Mouse (Mus musculus) lung, embryonic 15.5 days (tissue): ENCODE measurements around the gene Zfp719. TPM values are rescaled to one million over a fixed set of nuclear protein-coding genes. Genes with fewer than 3 reads are reported as not detected.

Source experiments
- ATAC-seq: fragments of 200-750 bp; cut with Nextera tagmentation; 2 replicates; pipeline ENCODE4 v1.8.0; 2017; ENCODE audit warnings: moderate number of reproducible peaks, borderline replicate concordance; ENCODE audit not compliant: low FRiP score, low TSS enrichment; ENCODE audit errors: extremely low read depth
- H3K27ac ChIP-seq: fragments of 300-500 bp; sonication (generic); 2 replicates; pipeline ENCODE4 v1.5.1; 2015; ENCODE audit warnings: moderate library complexity, mild to moderate bottlenecking, inconsistent platforms
- H3K27me3 ChIP-seq: fragments of 300-500 bp; sonication (generic); 2 replicates; pipeline ENCODE4 v1.6.1; 2015; ENCODE audit warnings: inconsistent platforms
- H3K36me3 ChIP-seq: fragments of 300-500 bp; sonication (generic); 2 replicates; pipeline ENCODE4 v1.6.1; 2015; ENCODE audit warnings: inconsistent platforms
- H3K4me1 ChIP-seq: fragments of 300-500 bp; sonication (generic); 2 replicates; pipeline ENCODE4 v1.6.1; 2015; ENCODE audit warnings: inconsistent platforms
- H3K4me2 ChIP-seq: fragments of 300-500 bp; sonication (generic); 2 replicates; pipeline ENCODE4 v1.6.1; 2015; ENCODE audit warnings: inconsistent platforms, mild to moderate bottlenecking, moderate library complexity
- H3K4me3 ChIP-seq: fragments of 300-500 bp; sonication (generic); 2 replicates; pipeline ENCODE4 v1.5.1; 2015; ENCODE audit warnings: mild to moderate bottlenecking, inconsistent platforms
- H3K9ac ChIP-seq: fragments of 300-500 bp; sonication (generic); 2 replicates; pipeline ENCODE4 v1.6.1; 2015; ENCODE audit warnings: inconsistent platforms
- H3K9me3 ChIP-seq: fragments of 300-500 bp; sonication (generic); 2 replicates; pipeline ENCODE4 v1.6.1; 2016; ENCODE audit warnings: inconsistent platforms
- WGBS: fragments of 180-500 bp; shearing (Covaris S2); methylation state at CpG from one replicate; pipeline ENCODE4 v1.1.7; 2015; 5-methylcytosine and 5-hydroxymethylcytosine counted together
- polyA plus RNA-seq: library from polyadenylated mRNA; unstranded; fragments of >200 nt; fragmentation: Nextera tagmentation; extraction: Ambion mirVana; gene quantifications from 2 replicates; pipeline ENCODE4 v1.2.1, GENCODE M21; 2015

Gene Zfp719
- polyA plus RNA-seq, 1 experiment from 2014 or later, result 13.5 TPM

- Histone ChIP-seq H3K4me1 (no peaks in the 10 kb centered on the region), H3K9me3 (no peaks in the 10 kb centered on the region), H3K9ac (no peak overlapping the region), H3K4me2 (no peak overlapping the region), H3K4me3 (no peak overlapping the region), H3K27ac (no peak overlapping the region; the same call in 1 of the 2 replicates), H3K36me3 (no peaks in the 10 kb centered on the region), H3K27me3 (no peaks in the 10 kb centered on the region)
- 10% methylated on average over 1 of the region's 1 CpGs for WGBS
- no peak for ATAC-seq
Measured at GRCm38 (mm10) chr7:43556901-43557300, 22.5 kb upstream of the Zfp719 start.

GRCm38 (mm10) chr7:43562006-43562633 is 17.3 kb upstream of the Zfp719 start, which contains the start of gene Zfp658:
TSS of gene Zfp658 (plus strand) at chr7:43562256.
- Histone ChIP-seq H3K36me3 (peaks cover 13% of the 10 kb centered on the region), H3K4me1 (peaks cover 10% of the 10 kb centered on the region), H3K4me3 (peak within 1 kb of the TSS; percentile 64), H3K27ac (peak within 1 kb of the TSS; percentile 87), H3K9ac (peak within 1 kb of the TSS; percentile 69), H3K9me3 (no peaks in the 10 kb centered on the region), H3K4me2 (peak within 1 kb of the TSS; percentile 72), H3K27me3 (no peaks in the 10 kb centered on the region)
- ATAC-seq, result peak; percentile 85
- WGBS, result 0% methylated on average over 27 of the region's 27 CpGs

DNA sequence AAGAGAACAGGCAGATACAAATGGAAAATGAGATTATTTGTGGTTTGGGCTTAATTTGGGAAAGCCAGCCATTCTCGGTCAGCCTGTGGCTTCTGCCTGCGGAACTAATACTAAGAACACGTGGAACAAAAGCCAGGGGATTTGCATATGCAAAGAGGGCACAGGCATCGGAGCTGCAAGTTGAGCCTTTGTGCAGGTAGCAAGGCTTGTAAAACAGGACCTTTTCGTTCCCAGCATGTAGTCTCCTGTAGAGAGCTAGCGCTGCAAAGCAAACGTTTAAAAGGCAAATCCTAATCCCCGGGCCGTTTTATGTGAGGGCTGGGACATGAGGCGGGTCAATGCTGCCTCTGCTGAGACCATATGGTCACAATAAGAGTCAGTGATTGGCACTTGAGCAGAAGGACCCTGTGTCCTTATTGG is 16.7 kb upstream of the Zfp719 start:
- Histone ChIP-seq H3K4me3 (peak overlapping the region; percentile 64), H3K4me2 (peak overlapping the region; percentile 72), H3K9me3 (no peaks in the 10 kb centered on the region), H3K27ac (peak overlapping the region; percentile 87), H3K27me3 (no peaks in the 10 kb centered on the region), H3K36me3 (peaks cover 19% of the 10 kb centered on the region), H3K4me1 (peaks cover 10% of the 10 kb centered on the region), H3K9ac (peak overlapping the region; percentile 69)
- WGBS, result under 1% methylated on average over 10 of the region's 10 CpGs
- ATAC-seq, result no peak

- Histone ChIP-seq H3K27me3 (no peaks in the 10 kb centered on the region), H3K27ac (no peak overlapping the region), H3K9ac (peak overlapping the region; percentile 69), H3K4me1 (peaks cover 10% of the 10 kb centered on the region), H3K4me2 (peak overlapping the region; percentile 72), H3K36me3 (peaks cover 25% of the 10 kb centered on the region), H3K4me3 (peak overlapping the region; percentile 64), H3K9me3 (no peaks in the 10 kb centered on the region)
- ATAC-seq, result no peak
- WGBS, result 39% methylated on average over 6 of the region's 6 CpGs
Measured at GRCm38 (mm10) chr7:43563300-43563699, 16.1 kb upstream of the Zfp719 start.

DNA sequence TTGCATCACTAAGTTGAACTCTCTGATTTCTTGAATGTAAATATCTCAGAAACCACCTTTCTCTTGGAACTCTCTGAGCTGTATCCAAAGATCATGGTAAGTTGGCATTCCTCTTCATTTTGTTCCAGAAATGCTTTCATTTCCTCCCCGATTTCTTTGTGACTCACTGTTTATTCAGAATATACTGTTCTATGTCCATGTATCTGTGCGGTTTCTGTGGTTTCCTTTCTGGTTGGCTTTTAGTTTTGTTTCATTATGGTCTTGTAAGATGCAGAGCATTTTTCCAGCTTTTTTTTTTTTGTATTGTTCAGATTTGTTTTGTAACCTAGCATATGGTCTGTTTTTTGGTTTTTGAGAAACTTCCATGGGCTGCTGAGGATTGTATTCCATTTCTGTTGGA is 8.2 kb upstream of the Zfp719 start:
- H3K4me3 ChIP-seq, result no peak overlapping the region
- no peak for ATAC-seq
- no peaks in the 10 kb centered on the region for H3K27me3 ChIP-seq
- no peak overlapping the region for H3K9ac ChIP-seq
- no peak overlapping the region for H3K27ac ChIP-seq
- no peak overlapping the region for H3K4me2 ChIP-seq
- no peaks in the 10 kb centered on the region for H3K4me1 ChIP-seq
- H3K36me3 ChIP-seq, result peaks cover 73% of the 10 kb centered on the region
- H3K9me3 ChIP-seq, result no peaks in the 10 kb centered on the region
- WGBS, result 85% methylated on average over 2 of the region's 2 CpGs

DNA sequence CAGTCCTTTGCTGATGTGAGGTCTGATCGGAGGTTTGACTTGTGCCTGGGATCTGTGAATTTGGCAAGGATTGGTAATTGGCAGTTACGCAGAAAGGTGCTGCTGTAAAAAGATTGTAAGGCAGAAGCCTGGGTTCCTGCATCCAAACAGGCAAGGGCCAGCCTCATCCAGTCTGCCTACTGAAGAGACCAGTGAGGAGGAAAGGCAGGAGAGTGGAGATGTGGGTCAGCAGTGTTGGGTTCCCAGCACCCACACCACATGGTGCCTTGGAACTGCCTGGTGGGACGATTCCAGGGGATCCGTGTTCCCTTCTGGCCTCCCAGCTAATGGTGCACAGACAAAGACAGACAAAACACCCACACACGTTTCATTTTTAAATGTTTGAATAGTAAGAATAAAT is 1.1 kb downstream of the Zfp719 start:
- peak overlapping the region; percentile 79 for H3K9ac ChIP-seq
- H3K4me3 ChIP-seq, result peak overlapping the region; percentile 86
- H3K27me3 ChIP-seq, result no peaks in the 10 kb centered on the region
- H3K27ac ChIP-seq, result no peak overlapping the region
- peaks cover 10% of the 10 kb centered on the region for H3K4me1 ChIP-seq
- no peaks in the 10 kb centered on the region for H3K9me3 ChIP-seq
- WGBS, result 53% methylated on average over 5 of the region's 5 CpGs
- peaks cover 17% of the 10 kb centered on the region for H3K36me3 ChIP-seq
- peak overlapping the region; percentile 63 for H3K4me2 ChIP-seq
- ATAC-seq, result no peak

- no peak for ATAC-seq
- Histone ChIP-seq H3K4me3 (no peak overlapping the region), H3K4me2 (no peak overlapping the region), H3K4me1 (peaks cover 10% of the 10 kb centered on the region), H3K9ac (no peak overlapping the region), H3K9me3 (no peaks in the 10 kb centered on the region), H3K27me3 (no peaks in the 10 kb centered on the region), H3K27ac (no peak overlapping the region), H3K36me3 (peaks cover 59% of the 10 kb centered on the region)
- 87% methylated on average over 5 of the region's 5 CpGs for WGBS
Measured at GRCm38 (mm10) chr7:43584790-43585189, 5.4 kb downstream of the Zfp719 start.

- Histone ChIP-seq H3K36me3 (no peaks in the 10 kb centered on the region), H3K4me3 (no peak overlapping the region), H3K4me2 (no peak overlapping the region), H3K9me3 (no peaks in the 10 kb centered on the region), H3K4me1 (0 out of 2 replicates have a peak, but pooled peaks cover 5% of the 10 kb centered on the region), H3K27ac (no peak overlapping the region), H3K9ac (no peak overlapping the region), H3K27me3 (no peaks in the 10 kb centered on the region)
- no peak for ATAC-seq
- WGBS, result 27% methylated on average over 5 of the region's 5 CpGs
Measured at GRCm38 (mm10) chr7:43601884-43602283, 22.5 kb downstream of the Zfp719 start.

DNA sequence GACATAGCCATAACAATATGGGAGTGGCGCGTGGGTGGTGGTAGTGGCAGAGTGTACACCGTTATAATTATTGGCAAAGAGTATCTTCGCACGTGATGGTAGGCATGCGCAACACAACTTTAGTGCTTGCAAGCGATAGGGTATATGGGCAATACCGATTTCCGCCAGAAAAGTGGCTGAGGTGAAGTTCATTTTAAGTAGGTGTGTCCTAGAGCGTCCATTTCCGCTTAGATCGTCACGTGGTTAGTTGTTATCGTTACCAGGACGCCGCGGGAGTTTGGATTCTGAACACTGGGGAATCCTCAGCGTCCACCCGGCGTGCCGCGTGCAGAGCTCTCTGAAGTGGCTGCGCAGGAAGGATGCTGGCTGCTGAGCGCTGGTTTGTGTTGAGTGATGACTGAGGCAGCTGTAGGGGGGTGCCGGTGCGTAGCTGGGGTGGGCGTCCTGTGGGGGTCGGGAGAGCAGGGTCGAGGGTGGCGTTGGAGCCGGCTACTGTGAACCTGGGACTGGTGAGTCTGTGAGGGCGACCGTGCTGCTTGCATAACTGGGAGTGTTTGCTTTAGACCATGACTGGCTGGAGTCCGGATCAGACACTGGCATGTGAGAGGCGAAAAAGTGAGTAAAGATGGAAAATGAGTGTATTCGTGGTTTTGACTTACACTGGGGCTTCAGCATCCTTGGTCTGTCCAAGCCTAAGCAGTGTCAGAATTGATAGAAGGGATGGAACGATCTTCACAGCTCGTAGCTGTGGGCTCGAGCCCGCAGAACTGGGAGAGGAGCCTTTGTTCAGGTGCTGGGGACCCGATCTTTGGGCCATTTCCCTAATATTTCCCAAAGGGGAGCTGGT is 27.7 kb downstream of the Zfp719 start, which contains the start of gene Zfp819:
Gene Zfp819, plus strand, starts transcription at position 274 of the 847 bp plus-strand sequence.
- H3K36me3 ChIP-seq, result no peaks in the 10 kb centered on the region
- peak within 1 kb of the TSS; percentile 77 for H3K4me2 ChIP-seq
- 0 out of 2 replicates have a peak, but pooled peaks cover 5% of the 10 kb centered on the region for H3K4me1 ChIP-seq
- no peak within 1 kb of the TSS for H3K27ac ChIP-seq
- H3K9me3 ChIP-seq, result no peaks in the 10 kb centered on the region
- H3K27me3 ChIP-seq, result no peaks in the 10 kb centered on the region
- peak within 1 kb of the TSS; percentile 24 for H3K9ac ChIP-seq
- peak within 1 kb of the TSS; percentile 40 for H3K4me3 ChIP-seq
- WGBS, result 13% methylated on average over 41 of the region's 41 CpGs
- ATAC-seq, result peak; percentile 90; the same call in 1 of the 2 replicates

DNA sequence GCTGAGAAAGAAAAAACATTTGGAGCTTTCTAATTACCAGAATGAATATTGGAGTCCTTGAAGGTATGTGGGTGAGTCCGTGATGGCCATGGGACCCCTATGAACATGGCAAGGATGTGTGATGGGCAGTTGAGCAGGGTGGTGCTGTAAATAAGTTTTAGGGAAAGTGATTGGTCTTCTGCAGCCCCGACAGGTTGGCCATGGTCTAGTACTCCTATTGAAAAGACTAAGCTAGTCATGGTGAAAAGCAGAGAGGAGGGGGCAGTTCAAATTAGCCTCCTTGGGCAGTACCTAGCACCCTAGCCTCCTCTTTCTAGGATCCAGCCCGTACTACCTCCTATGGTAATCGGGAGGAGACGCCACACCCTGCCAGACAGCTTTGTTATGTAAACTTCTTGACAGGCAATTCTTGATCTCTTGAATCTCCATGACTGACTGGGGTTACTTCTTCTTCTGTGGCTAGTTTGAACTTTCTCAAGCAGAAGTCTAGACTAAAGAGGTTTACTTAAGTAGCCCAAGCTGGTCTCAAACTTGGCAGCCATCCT is 28.4 kb downstream of the Zfp719 start:
- no peaks in the 10 kb centered on the region for H3K36me3 ChIP-seq
- ATAC-seq, result no peak
- no peaks in the 10 kb centered on the region for H3K27me3 ChIP-seq
- H3K4me2 ChIP-seq, result no peak overlapping the region; the same call in 1 of the 2 replicates
- no peak overlapping the region for H3K27ac ChIP-seq
- WGBS, result 36% methylated on average over 5 of the region's 5 CpGs
- H3K4me1 ChIP-seq, result no peaks in the 10 kb centered on the region
- H3K4me3 ChIP-seq, result no peak overlapping the region
- H3K9ac ChIP-seq, result no peak overlapping the region
- no peaks in the 10 kb centered on the region for H3K9me3 ChIP-seq

- Histone ChIP-seq H3K27ac (no peak overlapping the region), H3K4me2 (no peak overlapping the region), H3K9me3 (no peaks in the 10 kb centered on the region), H3K27me3 (no peaks in the 10 kb centered on the region), H3K9ac (no peak overlapping the region), H3K36me3 (no peaks in the 10 kb centered on the region), H3K4me3 (no peak overlapping the region), H3K4me1 (no peaks in the 10 kb centered on the region)
- WGBS, result 67% methylated on average over 7 of the region's 7 CpGs
- no peak for ATAC-seq
Measured at GRCm38 (mm10) chr7:43608316-43608824, 29.0 kb downstream of the Zfp719 start.
